Mouse (Mus musculus): Measurements from ENCODE around the gene Ccdc63. TPM values are rescaled to one million over a fixed set of nuclear protein-coding genes. Genes with fewer than 3 reads are reported as not detected.
"Not testable (repeated sequence)": the region's sequence is repeated elsewhere in the genome, so short reads cannot be mapped to it uniquely, and the experiment has no call there.

Gene Ccdc63
- polyA plus RNA-seq, 1 experiment from 2014 or later = not detected

DNA sequence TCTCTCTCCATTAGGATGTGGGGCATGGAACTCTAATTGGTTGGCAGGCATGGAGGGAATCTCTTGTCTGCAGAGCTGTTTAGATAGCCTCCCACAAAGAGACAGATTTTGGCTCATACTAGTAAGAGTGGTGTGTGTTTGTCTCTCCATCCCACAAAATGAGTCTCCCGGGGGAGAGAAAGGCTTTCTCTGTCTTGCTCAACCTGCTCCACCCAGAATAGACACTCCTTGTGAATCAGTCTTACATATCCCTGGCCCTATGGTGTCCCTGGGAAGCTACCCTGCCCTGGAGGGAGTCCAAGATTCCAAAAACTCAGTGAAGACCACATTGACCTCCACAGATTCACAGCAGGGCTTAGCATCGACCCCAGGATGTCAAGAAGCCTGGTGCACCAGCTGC lies 15.9 kb upstream of the Ccdc63 start:
- ATAC-seq (replicated peaks; ENCODE audit: low FRiP score) (no peak), DNase-seq (ENCODE audit: low spot score) (no peak)
- Histone ChIP-seq H3K9me3 (ENCODE audit: control insufficient read depth, low read length) (no peaks in the 10 kb centered on the region), H3K27ac (ENCODE audit: low read depth, low read length) (no peak overlapping the region), H3K4me3 (ENCODE audit: low read depth, low read length) (no peak overlapping the region), H3K27me3 (ENCODE audit: control insufficient read depth, insufficient read depth, low read length) (no peaks in the 10 kb centered on the region), H3K4me2 (ENCODE audit: low read depth, low read length, severe bottlenecking) (no peak overlapping the region), H3K9ac (ENCODE audit: low read length) (no peak overlapping the region), H3K4me1 (replicated peaks; ENCODE audit: control insufficient read depth, insufficient read depth, low read length) (peaks cover 13% of the 10 kb centered on the region), H3K36me3 (ENCODE audit: control insufficient read depth, insufficient read depth, low read length) (no peaks in the 10 kb centered on the region; the same call in 1 of the 2 replicates)
- 76% methylated on average over 2 of the region's 2 CpGs for WGBS

DNA sequence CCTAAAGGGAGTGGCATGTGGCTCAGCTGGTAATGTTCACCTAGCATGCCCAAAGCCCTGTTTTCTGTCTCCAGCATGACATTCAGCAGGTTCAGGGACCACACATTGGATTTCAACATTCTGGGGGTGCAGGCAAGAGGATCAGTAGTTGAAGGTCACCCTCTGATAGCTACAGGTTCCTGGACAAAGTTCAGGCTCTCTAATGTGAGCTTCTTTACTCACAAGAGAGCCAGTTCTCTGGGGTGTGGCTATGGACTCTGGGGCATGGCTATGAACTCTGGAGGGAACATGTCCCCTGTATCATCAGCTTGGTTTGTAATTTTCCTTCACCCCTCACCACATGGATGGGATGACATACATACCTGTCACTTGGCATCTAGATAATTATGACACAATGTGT lies 15.0 kb upstream of the Ccdc63 start:
- peaks cover 13% of the 10 kb centered on the region for H3K4me1 ChIP-seq (replicated peaks; ENCODE audit: control insufficient read depth, insufficient read depth, low read length)
- no peak for DNase-seq (ENCODE audit: low spot score)

DNA sequence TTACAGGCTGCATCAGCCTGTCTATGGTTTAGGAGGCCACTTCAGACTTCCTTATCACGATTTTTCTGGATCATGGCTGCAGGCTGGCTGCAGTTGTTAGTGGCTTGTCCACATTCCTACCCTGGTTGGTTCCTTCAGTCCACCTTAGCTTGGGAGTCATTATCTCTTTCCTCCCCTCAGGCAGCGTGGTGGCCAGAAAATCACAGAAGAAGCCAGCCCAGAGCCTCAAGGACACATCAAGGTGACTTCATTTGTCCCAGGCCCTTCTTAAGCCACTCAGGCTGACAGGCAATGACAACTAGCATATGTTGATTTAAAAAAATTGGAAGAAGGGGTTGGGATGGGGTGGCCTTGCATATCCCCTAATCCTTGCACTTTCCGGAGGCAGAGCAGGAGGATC lies 14.2 kb upstream of the Ccdc63 start:
- Histone ChIP-seq H3K4me1 (replicated peaks; ENCODE audit: control insufficient read depth, insufficient read depth, low read length) (peaks cover 9% of the 10 kb centered on the region; the same call in 1 of the 2 replicates), H3K4me3 (ENCODE audit: low read depth, low read length) (no peak overlapping the region), H3K36me3 (ENCODE audit: control insufficient read depth, insufficient read depth, low read length) (no peaks in the 10 kb centered on the region), H3K4me2 (ENCODE audit: low read depth, low read length, severe bottlenecking) (no peak overlapping the region), H3K27me3 (ENCODE audit: control insufficient read depth, insufficient read depth, low read length) (no peaks in the 10 kb centered on the region), H3K9ac (ENCODE audit: low read length) (no peak overlapping the region), H3K27ac (ENCODE audit: low read depth, low read length) (no peak overlapping the region), H3K9me3 (ENCODE audit: control insufficient read depth, low read length) (no peaks in the 10 kb centered on the region)
- WGBS = 82% methylated on average over 3 of the region's 3 CpGs
- ATAC-seq (replicated peaks; ENCODE audit: low FRiP score) (no peak), DNase-seq (ENCODE audit: low spot score) (no peak)

More for the DNA sequence above, 15.0 kb upstream of the Ccdc63 start:
- ATAC-seq (replicated peaks; ENCODE audit: low FRiP score) = no peak
- Histone ChIP-seq H3K36me3 (ENCODE audit: control insufficient read depth, insufficient read depth, low read length) (no peaks in the 10 kb centered on the region; the same call in 1 of the 2 replicates), H3K9me3 (ENCODE audit: control insufficient read depth, low read length) (no peaks in the 10 kb centered on the region), H3K9ac (ENCODE audit: low read length) (no peak overlapping the region), H3K27ac (ENCODE audit: low read depth, low read length) (no peak overlapping the region), H3K27me3 (ENCODE audit: control insufficient read depth, insufficient read depth, low read length) (no peaks in the 10 kb centered on the region), H3K4me2 (ENCODE audit: low read depth, low read length, severe bottlenecking) (no peak overlapping the region), H3K4me3 (ENCODE audit: low read depth, low read length) (no peak overlapping the region)

GRCm38 (mm10) chr5:122154006-122154405 lies 13.4 kb upstream of the Ccdc63 start:
- H3K36me3 ChIP-seq (ENCODE audit: control insufficient read depth, insufficient read depth, low read length) = no peaks in the 10 kb centered on the region
- H3K27me3 ChIP-seq (ENCODE audit: control insufficient read depth, insufficient read depth, low read length) = no peaks in the 10 kb centered on the region
- H3K9ac ChIP-seq (ENCODE audit: low read length) = no peak overlapping the region
- no peaks in the 10 kb centered on the region for H3K9me3 ChIP-seq (ENCODE audit: control insufficient read depth, low read length)
- H3K4me3 ChIP-seq (ENCODE audit: low read depth, low read length) = no peak overlapping the region
- WGBS = 34% methylated on average over 12 of the region's 14 CpGs
- peaks cover 5% of the 10 kb centered on the region; the same call in 1 of the 2 replicates for H3K4me1 ChIP-seq (replicated peaks; ENCODE audit: control insufficient read depth, insufficient read depth, low read length)
- H3K4me2 ChIP-seq (ENCODE audit: low read depth, low read length, severe bottlenecking) = no peak overlapping the region
- ATAC-seq (replicated peaks; ENCODE audit: low FRiP score) (no peak), DNase-seq (ENCODE audit: low spot score) (no peak)
- H3K27ac ChIP-seq (ENCODE audit: low read depth, low read length) = no peak overlapping the region

GRCm38 (mm10) chr5:122152508-122152907 lies 11.9 kb upstream of the Ccdc63 start:
- not testable (repeated sequence) for H3K9me3 ChIP-seq (ENCODE audit: control insufficient read depth, low read length); H3K36me3 ChIP-seq (ENCODE audit: control insufficient read depth, insufficient read depth, low read length); H3K27me3 ChIP-seq (ENCODE audit: control insufficient read depth, insufficient read depth, low read length); H3K27ac ChIP-seq (ENCODE audit: low read depth, low read length); H3K4me3 ChIP-seq (ENCODE audit: low read depth, low read length); DNase-seq (ENCODE audit: low spot score); H3K9ac ChIP-seq (ENCODE audit: low read length); H3K4me2 ChIP-seq (ENCODE audit: low read depth, low read length, severe bottlenecking); H3K4me1 ChIP-seq (replicated peaks; ENCODE audit: control insufficient read depth, insufficient read depth, low read length); ATAC-seq (replicated peaks; ENCODE audit: low FRiP score)
- WGBS = 92% methylated on average over 5 of the region's 5 CpGs

DNA sequence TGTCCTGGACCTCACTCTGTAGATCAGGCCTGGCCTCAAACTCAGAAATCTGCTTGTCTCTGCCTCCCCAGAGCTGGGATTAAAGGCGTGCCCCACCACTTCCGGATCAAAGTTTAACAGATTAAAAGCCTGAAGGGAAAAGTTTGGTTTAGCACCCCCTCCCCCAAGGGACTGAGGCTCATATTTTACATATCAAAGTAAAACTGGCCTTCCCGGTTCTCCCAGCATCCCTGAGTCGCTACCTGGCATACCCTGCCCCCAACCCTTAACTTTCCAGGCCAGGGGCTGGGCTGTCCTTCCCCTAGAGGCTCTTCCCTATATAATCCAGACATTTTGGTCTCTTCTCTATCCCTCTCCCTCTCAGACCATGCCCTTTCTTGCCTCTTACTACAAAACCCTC lies 8.6 kb upstream of the Ccdc63 start:
- H3K4me3 ChIP-seq (ENCODE audit: low read depth, low read length) = no peak overlapping the region
- no peak overlapping the region for H3K27ac ChIP-seq (ENCODE audit: low read depth, low read length)
- DNase-seq (ENCODE audit: low spot score) = no peak
- H3K4me2 ChIP-seq (ENCODE audit: low read depth, low read length, severe bottlenecking) = no peak overlapping the region
- WGBS = 53% methylated on average over 4 of the region's 4 CpGs
- no peak overlapping the region for H3K9ac ChIP-seq (ENCODE audit: low read length)
- ATAC-seq (replicated peaks; ENCODE audit: low FRiP score) = no peak
- H3K36me3 ChIP-seq (ENCODE audit: control insufficient read depth, insufficient read depth, low read length) = no peaks in the 10 kb centered on the region
- H3K4me1 ChIP-seq (replicated peaks; ENCODE audit: control insufficient read depth, insufficient read depth, low read length) = no peaks in the 10 kb centered on the region
- H3K27me3 ChIP-seq (ENCODE audit: control insufficient read depth, insufficient read depth, low read length) = no peaks in the 10 kb centered on the region
- no peaks in the 10 kb centered on the region; the same call in 1 of the 2 replicates for H3K9me3 ChIP-seq (ENCODE audit: control insufficient read depth, low read length)

DNA sequence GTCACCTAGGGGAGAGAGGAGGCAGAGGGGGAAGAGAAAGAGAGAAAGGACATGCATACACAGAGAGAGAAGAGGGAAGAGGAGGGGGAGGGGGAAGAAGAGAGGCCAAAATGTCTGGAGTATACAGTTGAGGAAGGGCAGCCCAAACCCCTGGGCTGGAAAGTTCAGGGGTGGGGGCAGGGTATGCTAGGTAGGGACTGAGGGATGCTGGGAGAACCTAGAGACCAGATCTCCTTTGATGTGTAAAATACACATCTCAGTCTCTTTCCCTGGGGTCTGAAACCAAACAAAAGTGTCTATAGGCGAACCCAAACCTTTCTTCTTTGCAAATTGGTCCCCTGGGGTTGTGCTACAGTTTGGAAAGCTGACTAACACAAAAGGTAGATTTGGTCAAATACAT lies 7.5 kb upstream of the Ccdc63 start:
- no peak overlapping the region for H3K4me2 ChIP-seq (ENCODE audit: low read depth, low read length, severe bottlenecking)
- no peak overlapping the region for H3K9ac ChIP-seq (ENCODE audit: low read length)
- H3K27ac ChIP-seq (ENCODE audit: low read depth, low read length) = no peak overlapping the region
- no peak overlapping the region for H3K4me3 ChIP-seq (ENCODE audit: low read depth, low read length)
- H3K4me1 ChIP-seq (replicated peaks; ENCODE audit: control insufficient read depth, insufficient read depth, low read length) = no peaks in the 10 kb centered on the region
- WGBS = 52% methylated on average over 1 of the region's 1 CpGs
- no peaks in the 10 kb centered on the region for H3K27me3 ChIP-seq (ENCODE audit: control insufficient read depth, insufficient read depth, low read length)
- no peaks in the 10 kb centered on the region for H3K36me3 ChIP-seq (ENCODE audit: control insufficient read depth, insufficient read depth, low read length)
- DNase-seq (ENCODE audit: low spot score) (no peak), ATAC-seq (replicated peaks; ENCODE audit: low FRiP score) (no peak)
- no peaks in the 10 kb centered on the region; the same call in 1 of the 2 replicates for H3K9me3 ChIP-seq (ENCODE audit: control insufficient read depth, low read length)

DNA sequence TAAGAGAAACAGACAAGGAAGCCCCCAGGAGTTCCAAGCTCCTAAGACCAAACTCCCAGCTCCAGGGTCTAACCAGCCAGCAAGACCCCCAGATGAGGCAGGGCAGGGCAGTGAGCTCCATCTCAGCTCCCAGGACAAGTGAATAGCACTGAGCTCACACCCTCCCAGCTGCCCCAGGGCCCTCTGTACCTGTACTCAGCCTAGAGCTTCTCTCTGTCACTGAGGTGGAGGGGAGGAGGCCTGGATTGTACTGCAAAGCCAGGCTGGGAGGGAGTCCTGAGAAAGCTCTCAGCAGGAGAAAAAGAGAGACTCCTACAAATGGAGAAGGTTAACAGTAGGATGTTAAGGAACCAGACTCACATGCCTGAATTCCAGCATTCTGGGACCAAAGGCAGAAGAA lies 6.0 kb upstream of the Ccdc63 start:
- DNase-seq (ENCODE audit: low spot score) (no peak), ATAC-seq (replicated peaks; ENCODE audit: low FRiP score) (no peak)
- H3K9ac ChIP-seq (ENCODE audit: low read length) = no peak overlapping the region
- no peak overlapping the region for H3K27ac ChIP-seq (ENCODE audit: low read depth, low read length)
- H3K27me3 ChIP-seq (ENCODE audit: control insufficient read depth, insufficient read depth, low read length) = no peaks in the 10 kb centered on the region
- H3K4me3 ChIP-seq (ENCODE audit: low read depth, low read length) = no peak overlapping the region
- no peak overlapping the region for H3K4me2 ChIP-seq (ENCODE audit: low read depth, low read length, severe bottlenecking)
- no peaks in the 10 kb centered on the region for H3K36me3 ChIP-seq (ENCODE audit: control insufficient read depth, insufficient read depth, low read length)
- no peaks in the 10 kb centered on the region; the same call in 1 of the 2 replicates for H3K9me3 ChIP-seq (ENCODE audit: control insufficient read depth, low read length)
- H3K4me1 ChIP-seq (replicated peaks; ENCODE audit: control insufficient read depth, insufficient read depth, low read length) = no peaks in the 10 kb centered on the region

DNA sequence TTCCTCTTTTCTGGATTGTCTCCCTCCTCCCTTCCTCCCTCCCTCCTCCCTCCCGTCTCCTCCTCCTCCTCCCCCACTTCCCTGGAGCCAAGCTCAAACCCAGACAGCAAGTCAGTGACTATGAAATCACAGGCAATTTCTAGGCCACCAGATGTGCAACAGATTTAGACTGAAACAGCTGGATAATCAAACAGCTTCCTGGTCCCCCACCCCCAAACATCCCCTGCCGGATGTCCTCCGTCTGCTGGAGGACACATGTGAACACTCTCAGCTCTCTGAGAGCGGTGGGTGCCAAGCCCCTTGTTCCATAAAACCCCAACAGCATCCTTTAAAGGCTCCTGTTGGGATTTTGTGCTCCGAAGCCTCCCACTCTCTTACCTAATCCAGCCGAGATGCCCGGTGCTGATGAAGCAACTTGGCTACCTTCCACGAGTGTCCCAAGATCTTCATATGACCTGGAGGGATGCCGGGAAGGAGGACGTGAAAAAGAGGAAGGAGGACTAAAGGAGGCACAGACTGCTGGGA lies 5.5 kb upstream of the Ccdc63 start:
- no peaks in the 10 kb centered on the region; the same call in 1 of the 2 replicates for H3K9me3 ChIP-seq (ENCODE audit: control insufficient read depth, low read length)
- H3K9ac ChIP-seq (ENCODE audit: low read length) = no peak overlapping the region
- DNase-seq (ENCODE audit: low spot score) = no peak
- H3K27ac ChIP-seq (ENCODE audit: low read depth, low read length) = no peak overlapping the region
- H3K4me3 ChIP-seq (ENCODE audit: low read depth, low read length) = no peak overlapping the region
- no peaks in the 10 kb centered on the region for H3K27me3 ChIP-seq (ENCODE audit: control insufficient read depth, insufficient read depth, low read length)
- WGBS = 64% methylated on average over 10 of the region's 10 CpGs
- H3K36me3 ChIP-seq (ENCODE audit: control insufficient read depth, insufficient read depth, low read length) = no peaks in the 10 kb centered on the region
- no peaks in the 10 kb centered on the region for H3K4me1 ChIP-seq (replicated peaks; ENCODE audit: control insufficient read depth, insufficient read depth, low read length)
- no peak for ATAC-seq (replicated peaks; ENCODE audit: low FRiP score)
- no peak overlapping the region for H3K4me2 ChIP-seq (ENCODE audit: low read depth, low read length, severe bottlenecking)

Data from forebrain, embryonic 11.5 days (tissue).